Mouse (Mus musculus) cerebellum, adult 11 months (tissue): ENCODE data around the gene Foxl1.
"Not testable (repeated sequence)": the region's sequence is repeated elsewhere in the genome, so short reads cannot be mapped to it uniquely, and the experiment has no call there.

Source experiments
- DNase-seq: peaks from one replicate; pipeline ENCODE4 v3.0.0; 2022

Gene Foxl1

DNA sequence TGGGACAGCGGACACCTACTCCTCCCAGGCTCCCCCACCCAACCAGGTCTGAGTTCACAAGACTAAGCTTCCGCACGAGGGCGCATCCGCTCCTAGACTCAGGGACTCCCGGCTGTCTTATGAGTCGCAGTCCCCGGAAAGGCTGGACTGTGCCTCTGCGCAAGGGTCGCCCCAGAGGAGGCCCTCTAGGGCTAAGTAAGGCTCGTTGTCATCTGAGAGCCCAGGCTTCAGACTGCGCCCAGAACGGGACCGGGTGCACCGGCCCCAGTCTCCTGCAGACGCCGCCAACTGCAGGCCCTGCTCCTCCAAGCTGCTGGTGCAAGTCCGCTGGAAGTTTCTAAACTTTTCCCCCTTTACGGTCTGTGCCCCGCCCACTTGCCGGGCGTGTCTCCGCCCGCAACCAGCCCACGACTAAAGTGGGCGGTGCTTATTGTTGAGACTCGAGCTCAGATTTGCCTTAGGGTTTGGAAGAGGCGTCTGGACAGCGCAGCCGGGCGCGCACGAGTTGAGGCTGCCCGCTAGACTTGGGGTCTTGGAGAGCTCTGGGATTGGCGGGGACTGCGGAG is 2.3 kb upstream of the Foxl1 start:
- DNase-seq: no peak

DNA sequence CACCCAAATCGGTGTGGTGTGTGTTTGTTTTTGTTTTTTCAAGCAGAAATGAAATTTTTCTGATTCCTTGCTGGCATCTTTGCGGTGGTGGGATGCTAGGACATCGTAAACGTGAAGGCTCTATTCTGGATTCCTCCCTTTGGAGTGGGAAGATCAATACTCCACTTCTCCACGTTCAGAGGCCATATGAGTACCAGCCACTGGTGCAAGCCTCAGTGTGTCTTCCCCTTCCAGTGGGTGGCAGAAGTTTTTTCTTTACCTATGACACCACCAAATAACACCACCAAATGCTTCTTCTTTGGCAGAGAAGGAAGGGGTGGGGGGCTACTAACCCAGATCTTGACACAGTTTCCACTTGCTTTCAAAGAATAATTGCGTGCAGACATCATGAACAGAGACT is 1.5 kb upstream of the Foxl1 start:
- no peak for DNase-seq

DNA sequence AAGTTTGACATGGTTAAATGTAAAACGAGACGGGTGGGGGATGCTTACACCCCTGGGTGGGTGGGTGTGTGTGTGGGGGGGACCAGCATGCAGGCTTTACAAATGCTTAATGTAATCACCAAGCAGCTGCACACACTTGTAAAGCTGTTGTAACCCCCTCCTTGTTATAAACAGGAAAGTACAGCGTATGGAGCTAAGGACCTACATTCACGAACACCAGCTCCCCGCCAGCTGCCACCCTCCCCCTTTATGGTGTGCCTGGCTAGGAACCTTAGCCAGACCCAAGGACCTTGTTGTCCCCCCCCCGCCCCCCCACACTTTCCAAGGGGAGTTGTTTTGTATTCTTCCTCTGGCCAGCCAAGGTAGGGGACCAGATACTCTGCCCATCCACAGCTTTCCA is 1.0 kb upstream of the Foxl1 start:
- no peak for DNase-seq

DNA sequence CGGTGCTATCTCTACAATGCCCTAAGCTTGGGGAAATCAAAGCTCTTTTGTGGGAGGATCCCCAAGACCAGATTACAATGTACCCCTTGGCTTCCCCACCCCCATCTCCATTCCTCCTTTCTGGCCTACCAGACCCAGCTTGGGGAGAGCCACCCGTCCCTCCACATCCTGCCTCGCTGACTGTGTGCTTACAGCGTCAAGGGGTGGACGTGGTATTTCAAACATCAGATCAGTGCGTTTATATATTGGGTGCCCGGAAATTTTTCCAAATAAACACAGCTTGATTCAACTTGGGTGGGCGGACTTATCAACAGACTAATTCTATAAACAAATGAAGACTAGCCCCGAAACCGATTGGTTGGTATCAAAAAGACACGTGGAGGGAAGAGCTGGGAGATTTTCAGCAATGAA is 444 bp upstream of the Foxl1 start:
- no peak for DNase-seq

DNA sequence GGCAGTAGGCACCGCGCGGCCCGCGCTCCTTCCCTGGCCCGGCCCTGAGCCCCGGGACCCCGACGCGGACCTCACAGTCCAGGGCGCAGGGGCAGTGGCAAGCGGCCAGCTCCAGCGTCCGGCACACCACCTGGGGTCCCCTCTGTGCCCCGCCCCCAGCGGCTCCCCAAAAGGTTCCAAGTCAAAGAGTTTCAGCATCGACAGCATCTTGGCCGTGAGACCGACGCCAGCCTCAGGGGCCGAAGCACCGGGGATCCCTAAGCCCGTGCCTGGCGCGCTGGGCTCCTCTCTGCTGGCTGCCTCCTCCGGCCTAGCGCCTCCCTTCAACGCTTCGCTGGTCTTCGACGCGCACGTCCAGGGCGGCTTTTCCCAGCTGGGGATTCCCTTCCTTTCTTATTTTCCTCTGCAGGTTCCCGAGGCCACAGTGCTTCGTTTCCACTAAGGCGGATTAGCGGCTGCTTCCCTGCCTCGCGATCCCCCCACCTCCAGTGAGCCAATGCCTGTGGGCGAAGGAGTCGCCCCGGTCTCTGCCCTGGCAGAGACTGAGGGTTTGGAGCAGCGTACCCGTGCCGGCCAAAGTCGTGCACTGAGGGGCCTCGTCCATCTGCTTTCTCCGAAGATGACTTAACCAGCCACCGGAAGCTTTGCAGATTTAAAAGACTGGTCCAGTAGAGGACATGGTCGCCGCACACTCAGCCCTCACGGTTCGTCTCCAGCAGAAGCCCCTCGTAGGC is 958 bp downstream of the Foxl1 start:
- no peak for DNase-seq

DNA sequence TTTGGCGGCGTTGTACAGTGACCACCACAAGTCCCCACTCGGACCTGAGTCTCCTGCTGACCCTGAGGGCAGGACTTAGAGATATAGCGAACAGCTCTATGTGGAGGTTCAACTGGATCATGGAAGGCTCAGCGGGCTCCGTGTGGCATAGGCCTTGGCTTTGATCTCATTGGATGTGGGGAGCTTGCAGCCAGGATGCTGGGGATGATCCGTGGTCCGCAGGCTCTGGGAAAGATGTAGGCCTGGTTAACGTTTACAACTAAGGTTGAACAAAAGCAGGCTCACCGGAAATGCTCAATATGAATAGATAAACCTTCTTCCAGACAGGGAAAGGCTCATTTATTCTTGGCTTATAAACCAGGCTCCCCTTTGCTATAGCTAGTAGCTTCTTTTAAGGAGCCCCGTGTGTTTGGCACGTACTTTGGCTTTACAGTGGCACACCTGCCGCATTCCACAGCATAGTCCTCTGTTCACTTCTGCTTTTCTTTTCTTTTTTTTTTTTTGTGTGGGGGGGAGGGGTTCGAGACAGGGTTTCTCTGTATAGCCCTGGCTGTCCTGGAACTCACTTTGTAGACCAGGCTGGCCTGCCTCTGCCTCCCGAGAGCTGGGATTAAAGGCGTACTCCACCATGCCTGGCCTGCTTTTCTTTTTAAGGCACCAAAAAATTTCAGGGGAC is 1.7 kb downstream of the Foxl1 start:
- no peak for DNase-seq

DNA sequence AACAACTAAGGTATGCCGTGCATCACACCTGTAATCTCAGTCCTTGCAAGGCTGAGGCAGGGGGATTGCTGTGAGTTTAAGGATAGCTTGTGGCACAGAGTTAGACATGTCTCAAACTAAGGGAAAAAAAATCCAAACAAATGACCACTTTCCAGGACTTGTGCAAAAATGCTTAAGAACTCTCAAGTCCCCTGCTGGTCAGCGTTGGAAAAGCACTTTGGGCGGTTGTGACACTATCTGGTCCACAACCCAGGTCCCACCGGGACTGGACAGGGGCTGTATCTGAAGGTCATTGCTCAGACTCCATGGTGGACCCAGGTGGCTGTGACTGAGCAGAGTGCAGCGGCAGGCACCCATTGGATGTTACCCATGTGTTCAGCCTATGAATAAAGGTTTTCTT is 2.8 kb downstream of the Foxl1 start:
- no peak for DNase-seq

DNA sequence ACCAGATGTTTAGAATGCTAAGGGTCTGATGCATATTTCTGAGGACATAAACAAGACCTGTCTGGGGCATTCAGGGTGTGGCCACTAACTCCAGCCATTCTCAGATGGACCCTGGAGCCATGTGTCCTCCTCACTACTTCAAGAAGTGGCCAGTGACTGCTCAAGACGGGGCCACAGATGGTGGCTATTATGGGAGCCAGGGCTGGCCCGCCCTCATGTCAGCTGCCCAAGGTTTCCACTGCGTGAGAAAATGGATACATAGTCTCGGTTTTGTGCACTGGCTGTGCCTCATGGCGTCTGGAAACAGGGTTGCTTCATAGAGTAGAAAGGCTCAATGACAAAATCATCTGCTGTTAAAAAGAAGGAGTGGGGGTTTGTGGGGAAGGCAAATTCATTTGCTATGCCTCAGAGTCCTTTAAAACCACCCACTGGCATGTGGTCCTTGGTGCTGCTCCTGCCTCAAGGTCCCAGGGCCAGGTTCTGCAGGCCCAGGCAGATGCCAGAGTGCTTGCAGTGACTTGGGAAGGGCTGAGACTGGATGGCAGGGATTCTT is 5.3 kb downstream of the Foxl1 start:
- no peak for DNase-seq

DNA sequence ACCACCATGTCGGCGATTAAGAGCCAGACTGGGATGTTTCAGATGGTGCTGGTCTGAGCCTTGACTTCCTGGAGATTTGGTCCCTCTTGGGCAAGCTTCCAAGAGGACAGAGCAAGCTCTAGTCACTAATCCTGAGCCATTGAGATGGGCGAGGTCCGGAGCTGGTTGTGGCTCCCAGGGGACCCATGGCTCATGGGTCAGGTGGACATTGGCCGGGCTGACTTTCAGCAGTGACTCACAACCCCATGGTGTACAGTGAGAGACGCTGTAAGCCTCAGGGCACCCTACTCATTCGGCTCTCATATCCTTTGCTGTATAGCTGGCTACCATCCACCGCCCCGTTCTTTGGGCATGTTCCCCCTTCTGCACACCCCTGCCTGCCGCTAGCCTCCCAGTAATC is 6.4 kb downstream of the Foxl1 start:
- DNase-seq: no peak

DNA sequence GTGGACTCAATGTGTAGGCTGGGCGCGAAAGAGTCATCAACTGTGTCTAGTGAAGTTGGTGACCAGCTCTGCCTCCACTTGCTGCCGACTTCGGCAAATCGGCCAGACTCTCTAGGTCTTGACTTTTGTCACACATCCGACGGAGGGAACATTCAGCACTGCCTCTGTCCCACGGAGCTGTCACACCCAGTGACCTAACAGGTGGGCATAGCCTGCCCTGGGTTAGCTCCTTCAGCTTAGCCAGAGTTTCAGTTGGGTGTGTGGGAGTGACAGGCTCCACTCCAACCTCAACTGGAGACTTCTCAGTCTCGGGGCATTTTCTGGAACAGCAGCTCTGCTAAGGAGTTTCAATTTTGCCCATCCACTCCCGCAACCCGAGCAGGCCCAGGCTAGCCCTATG is 6.8 kb downstream of the Foxl1 start:
- no peak for DNase-seq

DNA sequence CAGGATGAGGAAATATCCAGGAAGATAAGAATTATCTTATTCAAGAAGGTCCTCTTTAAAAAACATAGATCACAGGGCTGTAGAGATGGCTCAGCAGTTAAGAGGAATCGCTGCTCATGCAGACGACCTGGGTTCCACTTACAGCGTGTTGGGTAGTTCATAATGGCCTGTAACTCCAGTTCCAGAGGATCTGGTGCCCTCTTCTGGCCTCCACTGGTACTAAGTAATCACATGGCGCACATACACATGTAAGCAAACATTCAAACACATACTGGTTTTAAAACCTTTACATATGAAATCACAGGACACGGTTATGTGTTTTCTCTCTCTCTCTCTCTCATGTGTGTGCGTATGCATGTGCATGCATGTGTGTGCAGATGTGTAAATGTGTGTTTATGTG is 9.1 kb downstream of the Foxl1 start:
- DNase-seq: no peak

DNA sequence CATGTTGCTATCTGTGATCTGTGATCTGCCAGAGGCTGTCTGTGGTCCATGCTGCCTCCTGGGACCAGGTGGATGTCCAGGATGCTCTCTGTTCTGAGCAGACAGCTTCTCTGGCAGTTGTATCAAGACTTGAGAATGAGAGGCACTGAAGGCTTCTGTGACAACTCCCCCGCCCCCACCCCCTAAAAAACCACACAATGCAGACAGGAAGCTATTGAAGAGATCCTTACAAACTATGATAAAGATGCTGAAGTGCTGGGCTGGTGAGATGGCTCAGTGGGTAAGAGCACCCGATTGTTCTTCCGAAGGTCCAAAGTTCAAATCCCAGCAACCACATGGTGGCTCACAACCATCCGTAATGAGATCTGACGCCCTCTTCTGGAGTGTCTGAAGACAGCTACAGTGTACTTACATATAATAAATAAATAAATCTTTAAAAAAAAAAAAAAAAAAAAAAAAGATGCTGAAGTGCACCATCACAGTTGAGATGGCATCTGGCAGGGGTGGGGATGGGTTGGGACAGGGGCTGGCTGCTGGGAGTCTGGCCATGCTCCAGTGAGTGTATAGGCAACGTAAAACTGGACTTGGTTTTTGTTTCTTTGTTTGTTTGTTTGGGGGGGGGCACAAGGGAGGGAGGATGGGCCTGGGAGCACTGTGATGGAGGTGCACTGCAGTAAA is 17.9 kb downstream of the Foxl1 start:
- not testable (repeated sequence) for DNase-seq

DNA sequence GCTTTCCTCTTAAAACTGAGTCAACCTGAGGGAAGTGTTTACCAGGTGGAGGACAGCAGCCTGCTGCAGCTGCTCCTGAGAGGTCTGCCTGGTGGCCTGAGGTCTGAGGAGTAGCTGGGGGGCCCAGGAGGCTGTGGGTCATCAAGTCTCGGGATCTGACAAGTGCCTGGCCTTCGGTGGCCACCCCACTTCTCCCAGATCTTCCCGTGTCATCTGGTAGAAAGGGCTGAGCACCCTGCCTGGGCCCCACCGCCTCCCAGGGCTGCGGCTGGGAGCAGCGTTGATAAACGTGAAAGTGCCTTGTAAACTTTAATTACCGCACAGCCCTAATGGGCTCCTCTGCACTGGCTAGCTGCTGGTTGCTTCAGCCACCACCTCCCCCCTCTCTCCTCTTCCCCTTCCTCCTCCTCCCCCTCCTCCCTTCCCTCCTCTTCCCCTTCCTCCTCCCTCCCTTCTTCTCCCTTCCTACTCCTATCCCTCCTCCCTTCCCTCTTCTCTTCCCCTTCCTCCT is 20.9 kb downstream of the Foxl1 start:
- no peak for DNase-seq

DNA sequence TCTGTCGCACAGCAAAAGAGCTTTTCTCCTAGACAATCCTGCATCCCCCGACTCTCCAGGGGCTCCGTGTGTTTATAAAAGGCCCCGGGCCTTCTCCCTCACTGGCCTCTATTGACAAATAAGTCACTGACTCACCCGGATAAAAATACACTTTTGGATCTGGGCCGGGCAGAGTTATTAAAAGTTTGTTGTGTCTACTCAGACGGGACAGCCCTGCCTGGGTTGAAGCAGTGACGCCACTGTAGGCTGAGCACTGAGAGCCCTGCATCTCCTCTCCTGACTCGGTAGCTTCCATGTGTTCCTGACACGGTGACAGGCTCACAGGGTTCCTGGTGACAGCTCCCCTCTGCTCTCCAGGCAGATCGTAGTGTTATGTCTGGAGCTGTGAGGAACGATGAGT is 24.7 kb downstream of the Foxl1 start:
- DNase-seq: no peak

DNA sequence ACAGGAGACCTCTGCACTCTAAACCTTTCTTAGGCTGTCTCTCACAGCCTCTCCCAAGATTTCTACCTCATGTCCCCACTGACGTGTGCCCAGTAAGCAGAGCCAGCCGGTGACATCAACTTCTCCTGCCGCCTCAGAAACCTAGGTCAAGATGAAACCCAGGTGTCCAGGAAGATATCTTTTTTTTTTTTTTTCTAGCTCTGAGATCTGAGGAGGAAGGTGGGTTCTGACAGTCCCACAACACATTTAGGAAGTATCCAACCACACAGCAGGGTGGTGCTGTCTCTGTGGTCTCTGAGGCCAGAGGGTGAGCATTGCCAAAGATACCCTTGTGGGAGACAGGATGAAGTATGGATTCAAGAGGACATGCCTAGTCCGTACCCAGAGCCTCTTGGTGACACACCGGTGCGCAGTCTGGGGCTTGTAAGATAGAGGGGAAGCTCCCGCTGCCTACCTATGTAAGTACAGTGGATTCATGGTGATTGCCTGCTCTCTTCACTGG is 29.3 kb downstream of the Foxl1 start:
- no peak for DNase-seq

DNA sequence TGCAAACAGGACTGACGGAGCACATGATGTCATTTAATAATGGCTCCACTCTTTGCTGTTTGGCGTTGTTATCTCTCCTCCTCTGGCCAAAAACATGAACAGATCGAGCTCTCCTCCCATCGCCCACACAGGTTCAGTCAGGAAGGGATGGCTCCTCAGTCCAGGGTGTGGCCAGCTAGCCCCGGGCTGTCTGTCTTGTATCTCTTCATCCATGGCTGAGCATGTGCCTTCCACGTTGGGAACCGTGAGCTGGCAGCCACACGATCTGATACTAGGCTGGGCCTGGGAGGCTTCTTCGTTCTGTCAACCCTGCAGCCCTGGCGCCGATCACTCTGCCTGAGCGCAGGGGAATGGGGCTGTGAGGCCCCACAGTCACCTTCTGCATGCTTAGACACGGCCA is 31.1 kb downstream of the Foxl1 start:
- no peak for DNase-seq

DNA sequence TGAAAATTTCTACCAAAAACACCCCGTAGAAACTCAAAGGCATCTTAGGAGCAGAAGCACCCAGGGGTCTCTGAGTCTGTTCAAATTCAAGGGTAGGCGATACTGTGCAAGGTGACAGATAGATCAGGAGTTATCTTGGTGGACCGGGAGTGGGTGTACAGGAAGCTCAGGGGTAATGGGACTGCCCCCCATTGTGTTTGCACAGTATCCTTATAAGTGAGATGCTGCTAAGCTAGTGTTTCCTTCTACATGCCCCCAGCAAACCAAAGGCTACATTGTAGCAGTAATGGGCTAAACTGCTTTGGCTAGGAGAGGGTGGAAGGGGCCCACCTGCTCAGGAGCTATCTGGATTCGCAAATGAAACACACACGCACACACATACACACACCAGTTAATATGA is 33.7 kb downstream of the Foxl1 start:
- DNase-seq: no peak

DNA sequence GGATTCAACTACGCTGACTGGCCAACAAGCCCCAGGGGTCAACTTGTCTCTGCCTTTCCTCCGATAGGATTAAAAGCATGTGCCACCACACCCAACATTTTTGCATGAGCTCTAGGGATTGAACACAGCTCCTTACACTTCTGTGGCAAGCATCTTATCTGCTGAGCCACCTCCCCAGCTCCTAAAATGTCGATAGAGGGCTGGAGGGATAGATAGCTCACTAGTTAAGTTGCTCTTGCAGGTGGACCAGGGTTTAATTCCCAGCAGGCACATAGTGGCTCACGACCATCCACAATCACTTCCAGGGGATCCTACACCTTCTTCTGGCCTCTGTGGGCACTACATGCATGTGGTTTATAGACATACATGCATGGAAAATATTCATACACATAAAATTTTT is 34.7 kb downstream of the Foxl1 start:
- DNase-seq: no peak

DNA sequence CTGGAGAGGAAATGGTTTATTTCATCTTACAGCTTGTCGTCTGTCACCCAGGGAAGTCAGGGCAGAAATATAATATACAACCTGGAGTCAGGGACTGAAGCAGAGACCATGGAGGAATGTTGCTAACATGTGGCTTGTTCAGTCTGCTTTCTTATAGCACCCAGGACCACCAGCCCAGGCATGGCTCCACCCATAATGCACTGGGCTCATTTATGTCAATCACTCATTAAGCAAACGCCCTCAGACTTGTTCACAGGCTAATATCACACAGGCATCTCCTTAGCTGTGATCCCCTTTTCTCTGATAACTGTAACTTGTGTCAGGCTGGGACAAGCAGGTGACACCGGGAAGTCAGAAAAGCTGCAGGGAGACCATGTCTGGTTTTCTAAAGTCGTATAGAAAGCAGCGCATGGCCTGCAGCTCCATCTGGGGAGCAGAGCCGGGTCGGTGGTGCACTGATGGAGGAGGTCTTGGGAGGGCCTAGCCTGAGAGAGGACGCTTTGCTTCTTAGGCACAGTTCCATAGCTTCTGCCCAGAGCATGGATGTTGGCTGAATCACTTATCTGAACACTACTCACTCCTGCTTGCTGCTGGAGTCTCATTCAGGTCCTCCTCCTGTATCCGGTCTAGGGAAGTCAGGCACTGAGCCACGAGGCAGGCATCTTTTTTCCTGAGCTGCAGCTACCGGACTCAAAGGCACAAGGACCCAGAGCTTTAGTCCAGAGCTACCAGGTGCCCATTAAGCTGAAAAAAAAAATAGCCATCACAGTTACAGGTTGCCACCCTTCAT is 35.4 kb downstream of the Foxl1 start:
- DNase-seq: no peak

DNA sequence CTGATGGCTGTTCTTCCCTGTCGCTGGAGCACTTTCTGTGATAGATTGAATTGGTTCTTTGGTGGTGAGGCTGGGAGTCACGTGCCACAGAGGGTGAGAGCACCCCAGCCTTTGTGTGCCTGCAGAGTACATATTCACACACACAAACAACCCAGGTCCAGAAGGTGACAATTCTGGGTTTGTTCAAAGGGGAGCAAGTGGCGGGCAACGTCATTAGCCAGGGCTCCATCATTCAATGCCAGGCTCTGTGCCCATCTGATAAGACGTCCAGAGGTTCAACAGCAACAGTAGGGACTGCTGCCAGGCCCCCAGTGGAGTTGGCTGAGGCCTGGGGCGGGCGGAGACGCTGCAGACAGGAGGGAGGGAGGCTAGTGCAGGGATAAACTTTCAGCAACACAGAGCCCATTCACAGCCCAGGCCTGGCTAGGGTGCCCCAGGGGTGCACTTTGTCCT is 36.3 kb downstream of the Foxl1 start:
- no peak for DNase-seq

DNA sequence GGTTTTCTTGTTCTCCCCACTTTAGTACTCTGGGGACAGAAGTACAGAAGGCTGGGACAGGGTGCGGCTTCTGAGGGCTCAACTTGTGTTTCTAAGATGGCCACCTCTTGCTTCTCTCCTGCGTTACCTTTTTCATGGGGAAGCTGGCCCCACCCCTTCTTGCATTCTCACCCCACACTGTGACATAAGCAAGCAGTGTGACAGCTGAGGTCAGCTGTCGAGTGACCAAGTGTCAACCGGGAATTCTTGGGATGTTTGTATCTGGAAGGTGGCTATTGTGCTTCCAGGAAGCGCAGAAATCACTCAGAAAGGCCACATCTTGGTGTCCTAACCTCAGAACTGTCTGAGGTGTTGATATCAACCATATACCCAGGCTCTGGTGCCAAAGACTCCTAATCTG is 40.3 kb downstream of the Foxl1 start:
- no peak for DNase-seq

DNA sequence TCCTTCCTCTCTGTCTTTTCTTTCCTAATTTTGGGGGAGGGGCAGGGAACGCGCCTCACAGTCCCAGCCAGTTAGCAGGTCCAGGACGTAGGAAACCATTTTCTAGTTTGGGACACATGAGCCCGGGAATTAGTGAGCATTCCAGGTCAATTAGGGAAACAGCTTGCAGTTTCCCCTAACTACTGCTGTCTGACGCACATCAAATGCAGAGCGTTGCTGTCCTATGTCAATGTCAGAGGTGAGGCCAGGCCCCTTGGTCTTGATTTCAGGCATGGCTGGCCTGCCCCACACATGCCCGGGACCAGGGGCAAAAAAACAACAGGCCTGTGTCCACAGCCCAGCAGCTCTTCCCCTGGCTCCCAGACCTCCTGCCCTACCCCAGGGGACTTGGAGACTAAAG is 42.4 kb downstream of the Foxl1 start:
- DNase-seq: no peak
